ENCODE assay signal across 21 mouse cellular contexts in genomic region chr10:70137652-70138051, GRCm38 (mm10). TPM values are rescaled to one million over a fixed set of nuclear protein-coding genes. Genes with fewer than 3 reads are reported as not detected.
DNase-seq lines count a peak whose midpoint lies in the region; ATAC-seq and TF ChIP-seq lines count a peak whose summit lies in the region.
"Had no signal": no experiment of that assay in that cellular context is flagged by ENCODE, and none has a peak within 500 bp of the region (broad histone marks: within the 10 kb centered on the region; RNA-seq: fewer than 3 reads in every experiment).

No protein-coding gene starts in this region.

- peaks cover 8% of the 10 kb centered on the region for H3K79me2 ChIP-seq in heart, adult 2 months (replicated peaks; ENCODE audit: control insufficient read depth, insufficient read depth, low read length)

- intact Hi-C loops in heart, adult 2 months (cut with DNase I) = loop anchor here (5.0 kb wide), 1 partner anchor 45 kb away; no protein-coding TSS in a partner anchor

- no peak overlapping the region for H3K9ac ChIP-seq in heart, adult 2 months (ENCODE audit: low read depth, low read length)
- H3K9ac ChIP-seq in liver, embryonic 11.5 days (ENCODE audit: low read depth, low read length) = no peak overlapping the region
- H3K9ac ChIP-seq in liver, postnatal 0 days (replicated peaks) = no peak overlapping the region
- H3K9ac ChIP-seq: forebrain, embryonic 12.5 days; hindbrain, embryonic 12.5 days; kidney, embryonic 15.5 days; limb, embryonic 15.5 days; neural tube, embryonic 13.5 days had no signal

- WGBS in heart, adult 2 months = 85% methylated on average over 7 of the region's 7 CpGs
- 84% methylated on average over 7 of the region's 7 CpGs for WGBS in liver, embryonic 11.5 days
- whole genome bisulfite sequencing in liver, postnatal 0 days (ENCODE audit: insufficient replicate concordance) = 81% methylated on average over 7 of the region's 7 CpGs

- no peaks in the 10 kb centered on the region for H3K27me3 ChIP-seq in heart, adult 2 months (ENCODE audit: control insufficient read depth, insufficient read depth, low read length)
- H3K27me3 ChIP-seq in liver, embryonic 11.5 days (replicated peaks; ENCODE audit: control insufficient read depth, insufficient read depth, low read length) = no peaks in the 10 kb centered on the region
- no peaks in the 10 kb centered on the region for H3K27me3 ChIP-seq in liver, postnatal 0 days (ENCODE audit: insufficient read depth, low read length)
- H3K27me3 ChIP-seq: forebrain, embryonic 12.5 days; hindbrain, embryonic 12.5 days; kidney, embryonic 15.5 days; limb, embryonic 15.5 days; neural tube, embryonic 13.5 days had no signal

- ATAC-seq in liver, embryonic 11.5 days (replicated peaks; ENCODE audit: low FRiP score) = no peak
- no peak for ATAC-seq in liver, postnatal 0 days

- H3K4me3 ChIP-seq in heart, adult 2 months = no peak overlapping the region
- H3K4me3 ChIP-seq in liver, embryonic 11.5 days (ENCODE audit: low read depth, low read length) = no peak overlapping the region
- no peak overlapping the region for H3K4me3 ChIP-seq in liver, postnatal 0 days (ENCODE audit: low read depth, low read length)
- H3K4me3 ChIP-seq: forebrain, embryonic 12.5 days; heart, embryonic 10.5 days; hindbrain, embryonic 12.5 days; kidney, embryonic 15.5 days; limb, embryonic 15.5 days; neural tube, embryonic 13.5 days had no signal

- H3K4me1 ChIP-seq in heart, adult 2 months (ENCODE audit: control insufficient read depth, insufficient read depth, low read length) = peaks cover 6% of the 10 kb centered on the region
- peaks cover 52% of the 10 kb centered on the region for H3K4me1 ChIP-seq in liver, embryonic 11.5 days (replicated peaks; ENCODE audit: control insufficient read depth, insufficient read depth, low read length)
- peaks cover 18% of the 10 kb centered on the region for H3K4me1 ChIP-seq in liver, postnatal 0 days (ENCODE audit: insufficient read depth)

- peak; percentile 44 for TF ChIP-seq CTCF in heart, adult 2 months (IDR thresholded peaks at IDR 0.05)
- 0 out of 2 replicates have a peak, but pooled peaks have one; percentile 17 for TF ChIP-seq CTCF in liver, postnatal 0 days (IDR thresholded peaks at IDR 0.05; ENCODE audit: low read depth)

- H3K9me3 ChIP-seq in liver, embryonic 11.5 days (ENCODE audit: control insufficient read depth, low read length) = no peaks in the 10 kb centered on the region
- no peaks in the 10 kb centered on the region for H3K9me3 ChIP-seq in liver, postnatal 0 days (ENCODE audit: low read length)
- H3K9me3 ChIP-seq: forebrain, embryonic 12.5 days; heart, embryonic 10.5 days; hindbrain, embryonic 12.5 days; kidney, embryonic 15.5 days; limb, embryonic 15.5 days; neural tube, embryonic 13.5 days had no signal

- peak overlapping the region; percentile 31; the same call in 1 of the 2 replicates for H3K4me2 ChIP-seq in liver, embryonic 11.5 days
- peak overlapping the region; percentile 19; the same call in 1 of the 2 replicates for H3K4me2 ChIP-seq in liver, postnatal 0 days (ENCODE audit: low read depth, low read length)
- H3K4me2 ChIP-seq: forebrain, embryonic 12.5 days; hindbrain, embryonic 12.5 days; kidney, embryonic 15.5 days; limb, embryonic 15.5 days; neural tube, embryonic 13.5 days had no signal

- no peaks in the 10 kb centered on the region; the same call in 1 of the 2 replicates for H3K36me3 ChIP-seq in heart, adult 2 months (ENCODE audit: control insufficient read depth, insufficient read depth, low read length)
- H3K36me3 ChIP-seq in liver, embryonic 11.5 days (ENCODE audit: control insufficient read depth, insufficient read depth, low read length) = peaks cover 4% of the 10 kb centered on the region; the same call in 1 of the 2 replicates
- H3K36me3 ChIP-seq in liver, postnatal 0 days (replicated peaks; ENCODE audit: insufficient read depth, low read length) = peaks cover 2% of the 10 kb centered on the region

- no peak for TF ChIP-seq POLR2A in heart, adult 2 months (IDR thresholded peaks at IDR 0.05; ENCODE audit: insufficient read depth, low read depth, low read length)

- H3K27ac ChIP-seq in heart, adult 2 months = no peak overlapping the region
- H3K27ac ChIP-seq in liver, embryonic 11.5 days (ENCODE audit: low read depth, low read length) = no peak overlapping the region
- H3K27ac ChIP-seq in liver, postnatal 0 days (ENCODE audit: low read depth) = no peak overlapping the region
- H3K27ac ChIP-seq: kidney, embryonic 15.5 days; limb, embryonic 15.5 days had no signal

- TF ChIP-seq EP300 in heart, adult 2 months (IDR thresholded peaks at IDR 0.05; ENCODE audit: insufficient read depth, low read depth, low read length) = no peak
- no peak for TF ChIP-seq EP300 in liver, postnatal 0 days (IDR thresholded peaks at IDR 0.05; ENCODE audit: low read depth)

- no peak for DNase-seq in heart, adult 2 months
- no peak for DNase-seq in heart, adult 18-20 months
- no peak for DNase-seq in liver, embryonic 11.5 days (ENCODE audit: low spot score)
- DNase-seq in liver (no peak), NIH3T3 (ENCODE audit: low read depth) (peak; percentile 24), adipocyte (ENCODE audit: low spot score) (no peak)
- DNase-seq in liver, postnatal 0 days = no peak
- DNase-seq: adrenal gland, adult 2 months; cerebellum, adult 2 months; gastrocnemius, postnatal 36 days; heart, postnatal 10 days; layer of hippocampus, postnatal 36 days; lung, postnatal 10 days; right cerebral cortex, adult 18-20 months; thymus, postnatal 25 days had no signal

RNA-seq across cellular contexts. Expression of gene Ccdc6, which starts 40.7 kb away (rescaled TPM):
- 10 to 100 TPM; 26.3 to 28.5 TPM for total RNA-seq in heart, adult 2 months (2021)
- polyA plus RNA-seq in heart, adult 2 months (2012; rRNA removed) = 14.3 and 18.4 TPM in 2 replicates
- total RNA-seq in heart, adult 18-20 months (2021) = 10 to 100 TPM; 27.9 to 28.6 TPM
- polyA plus RNA-seq in liver, embryonic 11.5 days (2014; fragmentation: Nextera tagmentation; extraction: Ambion mirVana) = 18.8 and 19.1 TPM in 2 replicates
- polyA plus RNA-seq in liver, postnatal 0 days (2015; fragmentation: Nextera tagmentation; extraction: Ambion mirVana) = 5.5 and 6.3 TPM in 2 replicates
